Mouse (Mus musculus): ENCODE results near the gene Slit3.

- TF ChIP-seq CTCF (IDR thresholded peaks at IDR 0.05; ENCODE audit: low read depth) = no peak
- no peak for TF ChIP-seq EP300 (IDR thresholded peaks at IDR 0.05; ENCODE audit: low read depth)
Observed at GRCm38 (mm10) chr11:35315449-35316028, 194.5 kb downstream of the Slit3 start.

Data from liver, embryonic 14.5 days (tissue).